Mouse (Mus musculus) small intestine, adult 2 months (tissue): ENCODE data around the gene Zfp777. TPM values are rescaled to one million over a fixed set of nuclear protein-coding genes. Genes with fewer than 3 reads are reported as not detected.

Experiments used
- H3K27ac ChIP-seq: fragments of 200-500 bp; 2 replicates; pipeline ENCODE4 v1.5.1; 2012; ENCODE audit warnings: low read depth, low read length, control low read depth, inconsistent platforms; ENCODE audit not compliant: insufficient read depth
- H3K27me3 ChIP-seq: fragments of 200-500 bp; 2 replicates; pipeline ENCODE4 v1.6.1; 2012; ENCODE audit warnings: mild to moderate bottlenecking, moderate library complexity, low read length, inconsistent platforms; ENCODE audit not compliant: control insufficient read depth, insufficient read depth
- H3K36me3 ChIP-seq: fragments of 200-500 bp; 2 replicates; pipeline ENCODE4 v1.6.1; 2012; ENCODE audit warnings: mild to moderate bottlenecking, low read length, control low read depth, inconsistent platforms; ENCODE audit not compliant: control insufficient read depth, insufficient read depth
- H3K4me1 ChIP-seq: fragments of 200-500 bp; 2 replicates; pipeline ENCODE4 v1.6.1; 2012; ENCODE audit warnings: low read length, inconsistent platforms, mixed read lengths; ENCODE audit not compliant: control insufficient read depth, insufficient read depth, insufficient read length
- H3K4me3 ChIP-seq: fragments of 200-500 bp; 2 replicates; pipeline ENCODE4 v1.5.1; 2012; ENCODE audit warnings: low read depth, mild to moderate bottlenecking, control low read depth, inconsistent platforms, low read length, moderate library complexity
- CTCF ChIP-seq: fragments of 200-500 bp; IDR thresholded peaks from 2 replicates; pipeline ENCODE4 v1.5.1; 2012; ENCODE audit warnings: low read depth, mild to moderate bottlenecking, control low read depth, inconsistent platforms, low read length, moderate library complexity, mixed read lengths; ENCODE audit not compliant: insufficient replicate concordance, insufficient read length; ENCODE audit errors: extremely low read depth
- POLR2A ChIP-seq: fragments of 200-500 bp; IDR thresholded peaks from 2 replicates; pipeline ENCODE4 v1.6.1; 2012; ENCODE audit warnings: low read depth, mild to moderate bottlenecking, control low read depth, inconsistent platforms, low read length, moderate library complexity
- WGBS: fragments of 180-500 bp; shearing (Covaris S2); methylation state at CpG from one replicate; pipeline ENCODE4 v1.1.7; 2018; 5-methylcytosine and 5-hydroxymethylcytosine counted together
- polyA plus RNA-seq: library from polyadenylated mRNA; depleted of rRNA; stranded (reverse); fragments of >200 nt; gene quantifications from 2 replicates; pipeline ENCODE4 v1.2.3, GENCODE M21; 2012

The Zfp777 gene
- polyA plus RNA-seq, 1 experiment: 18.0 TPM

DNA sequence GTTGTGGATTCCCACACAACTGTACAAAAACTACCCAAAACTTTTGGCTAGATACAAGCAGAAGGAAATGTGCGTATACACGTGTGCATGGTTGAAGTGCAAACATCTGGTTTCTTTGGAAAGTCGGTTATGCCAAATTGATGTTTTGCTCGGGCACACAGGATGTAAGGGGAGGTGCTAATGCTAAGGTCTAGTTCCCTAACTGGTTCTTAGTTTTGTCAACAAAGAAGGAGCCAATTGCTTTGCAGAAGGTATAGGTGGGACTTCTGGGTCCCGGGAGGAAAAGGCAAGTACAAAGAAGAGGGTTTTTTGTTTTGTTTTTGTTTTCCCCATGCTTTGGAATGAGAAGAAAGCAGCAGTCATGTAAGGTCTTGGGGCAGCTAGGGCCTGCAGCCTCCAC lies 24.6 kb upstream of the Zfp777 start:
- Histone ChIP-seq H3K4me1 (no peaks in the 10 kb centered on the region), H3K4me3 (no peak overlapping the region), H3K27me3 (no peaks in the 10 kb centered on the region), H3K27ac (no peak overlapping the region), H3K36me3 (peaks cover 41% of the 10 kb centered on the region)
- WGBS: 63% methylated on average over 5 of the region's 5 CpGs
- no peak for TF ChIP-seq POLR2A
- TF ChIP-seq CTCF: no peak

DNA sequence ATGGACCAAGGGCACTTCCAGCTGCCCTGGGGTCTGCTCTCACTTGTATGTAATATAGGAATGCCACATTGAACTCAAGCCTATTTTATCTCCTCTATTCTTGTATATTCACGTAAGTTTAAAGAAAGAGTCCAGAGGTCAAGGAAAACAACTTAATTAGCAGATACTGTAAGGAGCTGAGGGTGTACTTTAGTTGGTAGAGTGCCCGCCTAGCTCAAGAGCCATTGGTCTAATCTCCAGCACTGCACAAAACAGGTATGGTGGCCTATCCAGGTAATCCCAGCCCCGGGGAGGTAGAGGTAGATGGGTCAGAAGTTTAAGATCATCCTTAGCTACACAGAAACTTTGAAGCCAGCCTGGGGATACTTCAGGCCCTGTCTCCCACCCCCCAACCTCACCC lies 18.8 kb upstream of the Zfp777 start:
- Histone ChIP-seq H3K4me1 (peaks cover 2% of the 10 kb centered on the region; the same call in 1 of the 2 replicates), H3K27me3 (no peaks in the 10 kb centered on the region), H3K36me3 (peaks cover 54% of the 10 kb centered on the region), H3K27ac (no peak overlapping the region), H3K4me3 (no peak overlapping the region)
- WGBS: 38% methylated on average over 3 of the region's 3 CpGs
- TF ChIP-seq POLR2A: no peak
- no peak for TF ChIP-seq CTCF

- WGBS: 94% methylated on average over 6 of the region's 6 CpGs
- peaks cover 52% of the 10 kb centered on the region for H3K36me3 ChIP-seq
- no peaks in the 10 kb centered on the region for H3K27me3 ChIP-seq
Measured at GRCm38 (mm10) chr6:48065587-48066075, 16.9 kb upstream of the Zfp777 start.

GRCm38 (mm10) chr6:48064451-48064850 lies 15.7 kb upstream of the Zfp777 start:
- TF ChIP-seq POLR2A (no peak), CTCF (no peak)
- Histone ChIP-seq H3K27ac (no peak overlapping the region), H3K4me3 (no peak overlapping the region), H3K4me1 (peaks cover 2% of the 10 kb centered on the region; the same call in 1 of the 2 replicates), H3K36me3 (peaks cover 50% of the 10 kb centered on the region), H3K27me3 (no peaks in the 10 kb centered on the region)
- WGBS: 94% methylated on average over 14 of the region's 14 CpGs

More at GRCm38 (mm10) chr6:48065587-48066075, 16.9 kb upstream of the Zfp777 start:
- TF ChIP-seq CTCF: no peak
- no peak for TF ChIP-seq POLR2A
- Histone ChIP-seq H3K4me1 (peaks cover 2% of the 10 kb centered on the region; the same call in 1 of the 2 replicates), H3K27ac (no peak overlapping the region), H3K4me3 (no peak overlapping the region)

GRCm38 (mm10) chr6:48063940-48064339 lies 15.2 kb upstream of the Zfp777 start:
- H3K36me3 ChIP-seq: peaks cover 49% of the 10 kb centered on the region
- WGBS: 97% methylated on average over 28 of the region's 28 CpGs
- H3K27me3 ChIP-seq: no peaks in the 10 kb centered on the region
- no peak for TF ChIP-seq CTCF
- H3K27ac ChIP-seq: no peak overlapping the region
- peaks cover 2% of the 10 kb centered on the region; the same call in 1 of the 2 replicates for H3K4me1 ChIP-seq
- no peak overlapping the region for H3K4me3 ChIP-seq

GRCm38 (mm10) chr6:48060895-48061294 lies 12.2 kb upstream of the Zfp777 start:
- Histone ChIP-seq H3K27me3 (no peaks in the 10 kb centered on the region), H3K36me3 (peaks cover 31% of the 10 kb centered on the region), H3K4me1 (no peaks in the 10 kb centered on the region), H3K27ac (no peak overlapping the region), H3K4me3 (no peak overlapping the region)
- 94% methylated on average over 1 of the region's 1 CpGs for WGBS
- TF ChIP-seq CTCF (no peak), POLR2A (no peak)

DNA sequence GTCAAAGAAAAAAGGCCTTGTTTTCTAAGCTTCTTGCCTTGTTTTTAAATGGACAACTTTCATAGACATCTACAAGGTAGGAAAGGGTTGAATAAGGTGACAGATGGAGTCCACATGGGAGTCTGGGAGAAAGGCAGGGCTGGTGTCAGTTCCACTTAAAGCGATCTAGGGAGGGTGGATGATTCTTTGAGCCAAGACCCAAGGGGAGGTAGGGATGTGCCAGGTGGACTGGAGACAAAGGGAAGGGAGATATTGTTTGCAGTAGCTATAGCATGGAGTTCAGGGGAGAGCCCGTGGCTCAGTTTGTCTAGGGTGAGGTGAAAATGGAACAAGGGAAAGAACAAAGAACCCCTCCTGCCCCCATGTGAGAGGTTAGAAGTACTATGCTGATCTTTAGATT lies 11.7 kb upstream of the Zfp777 start:
- no peak for TF ChIP-seq CTCF
- TF ChIP-seq POLR2A: no peak
- 72% methylated on average over 2 of the region's 2 CpGs for WGBS

DNA sequence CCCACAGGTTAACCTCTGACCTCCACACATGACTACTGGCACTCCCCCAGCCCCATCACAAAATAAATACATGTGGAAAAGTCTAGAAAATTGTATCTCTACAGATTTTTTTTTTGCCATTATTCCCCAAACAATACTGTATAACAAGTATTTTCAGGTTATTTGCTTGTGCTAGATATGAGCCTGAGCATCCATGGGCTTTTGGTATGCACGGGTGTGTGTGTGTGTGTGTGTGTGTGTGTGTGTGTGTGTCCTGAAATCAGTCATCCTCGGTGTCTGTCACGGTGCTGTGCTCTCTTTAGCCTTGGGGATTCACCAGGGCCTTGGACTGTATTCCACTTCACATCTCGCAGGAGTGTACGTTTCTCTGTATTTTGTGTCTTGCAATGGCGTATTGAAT lies 3.4 kb upstream of the Zfp777 start:
- Histone ChIP-seq H3K36me3 (no peaks in the 10 kb centered on the region), H3K27ac (no peak overlapping the region), H3K4me1 (peaks cover 5% of the 10 kb centered on the region; the same call in 1 of the 2 replicates), H3K27me3 (no peaks in the 10 kb centered on the region), H3K4me3 (no peak overlapping the region)
- TF ChIP-seq POLR2A (no peak), CTCF (no peak)
- 90% methylated on average over 6 of the region's 6 CpGs for WGBS

More for the DNA sequence above, 11.7 kb upstream of the Zfp777 start:
- H3K27me3 ChIP-seq: no peaks in the 10 kb centered on the region
- H3K4me1 ChIP-seq: no peaks in the 10 kb centered on the region
- H3K27ac ChIP-seq: no peak overlapping the region
- H3K4me3 ChIP-seq: no peak overlapping the region
- peaks cover 27% of the 10 kb centered on the region for H3K36me3 ChIP-seq
